Mouse (Mus musculus) cerebellum, adult 11-12 months (tissue): ENCODE measurements at regions not wholly inside any gene's neighbourhood (a gene's known extent, or its start where the extent isn't known, plus 50 kb on each side); places are given as distances from the start of the nearest gene placed in this dataset.

Source experiments
- DNase-seq: peaks from one replicate; pipeline ENCODE4 v3.0.0; 2022

DNA sequence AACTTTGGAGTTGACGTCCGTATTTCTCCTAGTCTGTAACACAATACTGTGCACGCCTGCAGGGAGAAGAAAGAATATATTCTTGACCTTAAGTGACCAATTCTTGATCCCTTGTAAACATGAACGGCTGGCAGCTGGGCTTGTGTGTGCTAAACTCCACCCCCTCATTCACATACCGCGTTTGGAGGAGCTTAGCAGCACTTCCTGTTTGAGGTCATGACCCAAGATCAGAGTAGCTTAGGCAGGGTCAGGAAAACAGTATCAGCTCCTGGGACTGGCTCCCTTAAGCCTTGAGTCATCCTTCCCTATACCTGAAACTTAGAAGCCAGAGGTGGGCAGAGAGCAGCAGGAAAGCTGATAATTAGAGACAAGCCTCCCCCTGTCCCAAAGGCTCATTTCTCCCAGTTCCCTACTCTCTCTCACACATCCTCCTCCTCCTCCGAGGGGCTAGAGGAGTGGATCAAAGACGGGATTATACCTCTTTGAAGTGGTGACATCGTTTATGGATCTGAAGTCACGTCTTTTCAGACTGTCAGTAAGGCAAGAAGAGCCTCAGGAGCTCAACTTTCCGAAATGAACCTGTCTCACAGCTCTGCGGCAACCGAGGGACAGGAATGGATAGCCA lies 127.3 kb upstream of the Zfand5 start:
- no peak for DNase-seq

DNA sequence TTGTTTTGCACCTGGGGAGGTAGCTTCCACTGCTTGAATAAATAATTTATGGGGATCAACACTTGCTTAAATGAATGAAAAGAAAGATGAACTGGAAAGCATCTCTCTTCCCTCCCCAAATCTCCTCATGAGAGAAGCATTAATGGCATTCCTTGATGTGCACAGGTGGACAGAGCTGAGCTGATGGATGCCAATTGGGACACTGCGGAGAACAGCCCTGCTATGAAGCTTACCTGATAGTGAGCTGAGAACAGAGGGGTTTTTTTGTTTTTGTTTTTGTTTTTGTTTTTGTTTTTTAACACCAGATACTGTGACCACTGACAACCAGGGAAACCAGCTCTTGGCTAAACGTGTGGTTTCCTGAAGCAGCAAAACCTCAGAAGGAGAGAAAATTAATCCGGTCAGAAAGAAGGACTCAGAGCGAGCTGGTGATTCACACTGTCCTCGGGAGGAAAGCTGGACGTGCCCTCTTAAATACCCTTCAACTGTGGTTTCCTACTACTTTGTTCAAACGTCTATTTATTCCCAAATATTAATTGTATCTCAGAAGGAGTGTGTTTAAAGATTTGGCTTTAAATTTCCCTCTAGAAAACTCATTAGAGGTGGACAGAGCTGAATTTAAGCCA lies 128.0 kb upstream of the Zfand5 start:
- DNase-seq = peak; percentile 41

DNA sequence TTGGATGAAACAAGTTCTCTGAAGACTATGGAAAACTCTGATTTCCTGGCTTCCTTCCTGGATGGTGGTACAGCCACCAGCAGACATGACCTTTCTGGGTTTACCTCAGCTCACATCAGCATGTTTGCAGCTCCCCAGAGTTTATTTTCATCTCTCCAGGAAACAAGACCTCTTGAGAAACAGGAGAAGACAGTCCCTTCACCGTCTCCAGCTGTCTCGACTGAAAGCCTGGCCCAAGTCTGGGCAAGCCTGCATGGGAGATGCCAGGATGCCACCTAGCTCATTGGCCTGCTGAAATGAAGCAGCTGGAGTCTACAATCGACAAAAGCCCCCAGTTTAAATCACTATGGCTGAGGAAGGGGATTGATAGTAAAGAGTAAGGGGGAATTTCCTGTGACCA lies 131.6 kb upstream of the Zfand5 start:
- DNase-seq = no peak

DNA sequence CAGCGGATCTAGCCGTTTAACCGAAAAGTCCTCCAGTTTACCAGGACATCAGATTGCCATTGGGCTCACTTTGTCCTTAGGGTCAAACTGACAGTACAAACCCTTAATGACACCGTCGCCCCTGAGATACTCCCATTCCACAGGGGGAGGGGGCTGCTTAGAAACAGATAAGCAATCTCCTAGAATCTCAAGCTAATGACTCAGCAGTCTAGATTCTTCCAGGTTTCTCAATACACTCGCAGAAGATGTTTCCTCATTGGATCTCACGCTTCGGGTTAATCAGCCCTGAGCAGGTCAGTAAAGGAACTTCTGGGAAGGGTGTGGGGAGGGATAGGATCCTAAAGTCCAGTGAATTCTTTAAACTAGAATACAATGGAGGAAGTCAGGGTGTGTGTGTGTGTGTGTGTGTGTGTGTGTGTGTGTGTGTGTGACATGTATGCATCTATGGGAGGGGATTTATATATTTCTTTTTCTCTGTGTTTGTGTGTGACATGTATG lies 133.0 kb upstream of the Zfand5 start:
- no peak for DNase-seq

DNA sequence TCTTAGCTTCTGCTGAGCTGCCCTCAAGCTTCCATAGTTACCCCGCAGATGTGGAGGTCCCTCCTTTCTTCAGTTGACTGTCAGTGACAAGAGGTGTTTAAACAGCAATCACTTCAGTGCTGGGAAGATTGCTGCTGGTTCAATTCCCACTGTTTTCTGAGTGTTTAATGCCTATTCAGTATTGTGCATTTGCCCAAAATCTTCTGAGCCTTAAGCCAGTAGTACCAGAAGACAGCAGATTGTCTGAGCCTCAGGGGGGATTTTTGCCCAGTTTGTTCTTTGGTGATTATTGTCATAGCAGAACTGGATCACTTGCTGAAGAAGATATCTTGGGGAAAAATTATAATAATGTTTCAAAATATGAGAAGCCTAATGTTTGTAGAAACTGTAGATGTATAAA lies 135.3 kb upstream of the Zfand5 start:
- DNase-seq = peak; percentile 56

DNA sequence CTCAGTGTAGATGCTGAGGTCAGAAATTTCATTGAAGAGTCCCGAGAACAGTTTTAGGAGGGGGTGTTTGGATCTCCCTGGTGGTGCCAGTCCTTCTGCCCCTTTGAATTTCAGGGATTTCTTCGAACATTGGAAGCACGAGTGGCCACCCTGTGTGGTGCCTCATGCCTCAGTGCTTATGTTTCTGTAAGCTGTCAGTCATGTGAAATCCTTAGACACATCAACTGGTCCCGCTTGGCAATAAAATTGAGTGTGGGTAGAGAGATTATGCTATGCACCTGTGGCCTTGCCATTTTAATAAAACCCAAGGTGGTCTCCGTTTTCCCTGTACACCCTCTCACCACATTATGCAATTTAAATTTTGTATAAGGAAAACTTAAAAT lies 136.1 kb upstream of the Zfand5 start:
- DNase-seq = no peak

DNA sequence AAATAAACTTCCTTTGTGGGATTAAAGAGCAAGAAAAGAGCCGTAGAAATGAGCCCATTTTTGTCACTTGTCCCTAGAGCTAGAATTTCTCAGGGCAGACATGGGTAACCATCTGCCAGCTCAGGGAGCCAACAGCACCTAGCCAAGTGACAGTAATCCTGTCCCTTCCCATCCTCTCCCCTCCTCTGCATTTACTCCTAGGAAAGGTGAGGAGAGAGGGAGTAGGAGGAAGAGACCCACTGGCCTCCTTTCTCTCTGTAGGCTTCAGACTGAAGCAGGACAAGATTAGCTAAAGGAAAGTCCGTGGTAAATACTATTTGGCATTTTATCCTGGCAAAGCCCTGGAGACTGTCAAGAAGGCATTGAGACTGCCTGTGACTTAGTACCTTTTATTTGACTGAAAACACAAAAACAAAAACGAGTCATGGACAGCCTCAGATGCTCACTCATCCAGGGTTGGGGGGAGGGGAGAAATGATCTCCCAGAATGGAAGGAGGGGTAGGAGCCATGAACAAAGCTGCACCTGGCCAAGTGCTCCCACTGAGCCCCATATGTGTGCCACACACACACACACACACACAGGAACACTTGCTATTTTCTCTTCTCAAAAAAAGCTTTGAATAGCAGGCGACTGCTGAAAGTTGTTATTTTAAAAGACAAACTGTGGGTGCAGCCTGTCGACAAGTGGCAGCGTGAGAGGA lies 136.6 kb upstream of the Zfand5 start:
- peak; percentile 85 for DNase-seq

DNA sequence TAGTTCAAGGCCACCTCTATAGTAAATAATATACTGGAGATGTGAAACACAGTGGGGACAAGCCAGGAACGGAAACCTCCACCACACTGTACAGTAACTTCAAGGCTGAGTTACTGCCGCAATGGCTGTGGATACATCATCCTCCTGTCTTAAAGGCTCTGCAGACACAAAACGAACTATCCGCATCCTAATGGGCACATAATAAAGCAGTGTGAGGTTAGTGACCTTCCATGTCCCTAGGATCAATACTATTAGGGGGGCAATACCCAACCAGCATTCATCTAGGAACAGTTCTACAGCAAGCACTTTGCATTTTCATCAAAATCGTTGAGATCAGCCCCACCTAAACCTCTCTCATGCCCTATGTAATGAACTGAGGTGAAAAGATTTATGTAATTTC lies 142.4 kb upstream of the Zfand5 start:
- DNase-seq = no peak

DNA sequence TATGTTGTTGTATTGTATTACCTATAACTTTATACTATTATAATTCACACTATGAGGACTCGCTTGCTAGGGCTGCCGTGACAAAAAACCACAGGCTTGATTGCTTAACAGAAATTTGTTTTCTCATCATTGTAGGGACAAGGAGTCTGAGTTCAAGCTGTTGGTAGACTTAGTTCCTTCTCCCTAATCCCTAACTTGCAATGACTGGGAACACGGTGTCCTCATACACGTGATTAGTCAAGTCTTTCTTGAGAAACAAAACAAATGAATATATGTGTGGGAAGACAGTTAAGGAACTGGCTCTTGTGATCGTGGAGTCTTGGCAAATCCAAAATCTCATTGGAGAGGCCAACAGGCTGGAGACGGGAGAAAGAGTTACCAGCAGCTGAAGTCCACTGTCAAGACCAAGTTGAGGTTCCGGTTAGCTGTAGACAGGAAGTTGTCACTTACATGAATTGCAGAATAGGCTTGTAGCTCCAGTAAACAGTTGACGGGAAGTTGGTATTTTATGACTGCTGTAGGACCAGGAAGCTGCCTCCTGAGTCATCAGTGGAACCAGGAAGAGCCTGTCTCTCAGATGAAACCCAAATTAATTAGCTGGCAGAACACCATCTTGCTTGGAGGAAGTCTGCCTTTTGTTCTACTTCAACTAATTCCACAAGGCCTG lies 144.9 kb upstream of the Zfand5 start:
- DNase-seq = no peak

DNA sequence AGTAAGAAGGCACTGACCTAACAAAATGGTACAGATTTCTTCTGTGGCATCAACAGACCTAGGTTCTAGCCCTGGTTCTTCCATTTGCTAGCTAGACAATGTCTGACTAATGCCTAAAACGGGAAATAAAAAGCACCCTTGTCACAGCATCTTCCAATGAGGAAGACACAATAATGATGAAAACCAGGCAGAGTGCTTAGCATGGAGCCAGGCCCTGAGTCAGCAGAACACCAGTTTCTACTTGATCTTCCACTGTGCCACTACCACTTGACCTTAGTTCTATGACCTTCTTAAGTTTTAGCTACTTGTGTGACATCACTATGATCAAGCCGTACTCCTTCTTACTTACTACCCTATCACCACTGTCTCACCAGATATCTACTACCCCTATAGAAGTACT lies 145.4 kb upstream of the Zfand5 start:
- no peak for DNase-seq

DNA sequence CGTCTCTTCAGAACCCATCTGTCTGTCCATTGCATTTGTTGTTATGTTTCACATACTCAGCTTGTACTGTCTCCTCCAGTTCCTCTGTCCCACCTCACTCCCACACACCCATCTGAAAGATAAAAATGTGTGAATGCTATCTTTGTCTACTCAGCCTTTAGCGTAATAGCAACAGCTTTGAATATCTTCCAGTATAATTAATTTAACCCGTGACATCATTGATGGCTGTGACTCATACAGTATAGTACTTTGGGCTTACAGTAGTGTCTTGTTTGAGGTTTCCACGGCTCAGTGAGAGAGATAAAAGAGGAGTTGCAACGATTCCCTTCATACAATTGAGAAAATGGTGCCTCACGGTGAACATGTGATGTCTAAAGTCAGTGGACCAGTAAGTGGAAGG lies 152.6 kb upstream of the Zfand5 start:
- no peak for DNase-seq

DNA sequence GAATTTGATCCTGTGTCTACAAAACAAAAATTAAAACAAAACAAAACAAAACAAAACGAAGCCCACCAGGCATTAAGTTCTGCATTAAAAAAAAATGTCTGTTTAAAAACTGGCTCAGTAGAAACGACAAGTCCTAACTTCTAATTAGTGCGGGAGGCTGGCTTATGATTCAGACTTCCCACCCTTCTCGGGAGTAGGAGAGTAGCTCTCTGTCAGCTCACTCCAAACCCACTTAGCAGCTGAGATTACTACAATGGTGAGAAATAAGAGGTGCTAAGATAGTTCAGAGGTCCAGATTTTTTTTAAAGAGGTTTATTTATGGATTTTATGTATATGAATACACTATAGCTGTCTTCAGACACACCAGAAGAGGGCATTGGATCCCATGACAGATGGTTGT lies 153.3 kb upstream of the Zfand5 start:
- no peak for DNase-seq

DNA sequence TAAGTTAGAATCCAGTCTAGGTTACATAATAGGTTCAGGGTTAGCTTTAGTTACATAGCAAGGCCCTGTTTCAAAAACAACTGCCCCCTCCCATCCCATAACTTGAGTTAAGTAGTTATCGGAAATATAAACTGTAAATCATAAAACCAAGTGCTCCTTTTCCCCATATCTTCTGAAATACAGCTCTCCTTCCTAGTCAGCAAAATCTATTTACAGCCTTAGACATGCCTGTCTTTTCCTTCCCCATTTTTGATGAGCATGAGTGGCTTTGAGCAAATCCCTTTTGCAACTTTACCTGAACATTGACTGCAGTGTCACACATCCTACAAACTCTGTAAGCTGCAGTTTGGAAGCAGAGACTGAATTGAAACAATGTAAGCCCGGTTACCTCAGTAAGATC lies 156.4 kb upstream of the Zfand5 start:
- no peak for DNase-seq

DNA sequence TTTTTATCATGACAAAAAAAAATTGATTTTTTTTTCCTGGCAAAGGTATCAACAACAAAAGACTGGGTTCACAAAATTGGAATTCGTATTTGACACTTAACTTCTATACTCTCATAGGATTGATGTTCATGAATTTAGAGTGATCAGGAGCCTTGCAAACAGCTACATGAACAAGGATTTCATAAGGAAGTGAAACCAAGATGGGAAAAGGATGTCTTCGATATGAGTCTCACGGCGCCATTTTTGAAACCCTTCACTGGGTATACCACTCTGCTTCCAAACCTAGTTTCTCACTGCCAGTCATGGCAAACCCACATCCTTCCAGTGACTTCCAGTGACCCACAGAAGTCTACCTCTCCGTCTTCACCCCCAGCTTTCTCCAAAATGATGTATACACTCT lies 157.8 kb upstream of the Tmc1 start:
- no peak for DNase-seq

DNA sequence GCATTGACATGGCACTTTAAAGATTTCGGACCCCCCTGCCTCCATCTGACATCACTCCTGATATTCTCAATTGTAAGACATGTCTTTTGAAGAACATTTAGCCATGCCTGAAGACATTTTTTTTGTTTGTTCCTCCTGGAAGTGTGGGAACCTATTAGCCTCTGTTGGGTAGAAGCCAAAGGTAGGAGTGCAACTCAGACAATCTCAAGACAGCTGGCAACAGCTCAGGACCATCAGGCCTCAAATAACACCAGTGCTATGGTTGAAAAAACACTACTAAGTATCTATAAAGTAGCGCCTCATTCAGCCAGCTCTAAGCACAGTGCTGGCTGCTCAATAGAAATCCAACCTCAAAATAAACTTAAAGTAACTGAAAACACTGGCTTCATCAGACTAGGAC lies 154.3 kb upstream of the Tmc1 start:
- DNase-seq = no peak

DNA sequence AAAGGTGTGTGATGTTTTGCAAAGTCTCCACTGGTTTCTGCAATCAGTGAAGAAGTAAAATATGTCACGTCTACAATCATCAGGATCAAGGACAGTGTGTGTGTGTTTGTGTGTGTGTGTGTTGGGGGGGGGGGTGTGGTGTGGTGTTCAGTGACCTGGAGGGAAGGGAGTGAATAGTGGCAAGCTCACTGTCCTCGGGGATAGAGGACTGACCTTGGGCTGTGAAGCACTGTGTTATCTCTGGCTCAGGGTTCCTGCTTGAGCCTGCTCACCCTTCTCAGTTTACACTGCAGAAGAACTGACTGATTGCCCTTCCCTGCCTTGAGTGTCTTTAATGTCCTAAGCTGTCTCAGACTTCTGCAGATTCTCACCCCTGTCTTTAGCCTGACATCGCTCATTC lies 153.7 kb upstream of the Tmc1 start:
- no peak for DNase-seq

DNA sequence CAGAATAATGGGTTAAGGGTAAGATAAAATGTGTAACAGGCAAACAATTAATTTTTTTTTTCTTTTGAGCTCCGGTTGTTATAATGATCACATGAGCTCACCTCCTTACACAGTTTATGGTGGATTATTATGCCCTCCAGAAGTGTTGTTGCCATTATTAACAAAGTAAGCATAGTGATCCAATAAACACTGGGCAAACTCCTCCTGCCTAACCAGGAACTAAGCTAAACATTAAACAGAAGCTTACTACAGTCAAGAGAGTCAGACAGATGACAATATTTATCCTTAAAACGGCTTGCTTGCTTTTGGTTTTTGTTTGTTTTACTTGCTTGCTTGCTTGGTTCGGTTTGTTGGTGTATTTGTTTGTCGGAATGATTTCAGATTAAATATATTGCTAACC lies 153.3 kb upstream of the Tmc1 start:
- no peak for DNase-seq

DNA sequence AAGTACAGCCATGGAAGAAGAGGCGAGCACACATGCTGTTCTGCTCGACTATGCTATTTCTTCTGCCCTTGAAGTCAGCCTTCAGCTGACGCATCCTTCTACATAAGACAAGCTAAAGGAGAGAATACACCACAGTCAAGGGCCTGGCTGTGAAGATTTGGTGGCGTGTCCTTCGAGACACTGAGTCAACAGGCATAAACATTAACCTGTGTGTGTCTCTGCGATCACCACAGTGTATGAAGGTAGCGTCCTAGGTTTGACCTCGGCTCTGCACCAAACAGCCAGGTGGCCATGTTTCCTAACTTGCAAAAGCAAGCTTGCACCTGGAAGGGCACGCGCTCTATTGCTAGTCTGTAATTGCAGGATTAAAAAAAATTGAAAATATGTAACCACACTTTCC lies 152.8 kb upstream of the Tmc1 start:
- no peak for DNase-seq

DNA sequence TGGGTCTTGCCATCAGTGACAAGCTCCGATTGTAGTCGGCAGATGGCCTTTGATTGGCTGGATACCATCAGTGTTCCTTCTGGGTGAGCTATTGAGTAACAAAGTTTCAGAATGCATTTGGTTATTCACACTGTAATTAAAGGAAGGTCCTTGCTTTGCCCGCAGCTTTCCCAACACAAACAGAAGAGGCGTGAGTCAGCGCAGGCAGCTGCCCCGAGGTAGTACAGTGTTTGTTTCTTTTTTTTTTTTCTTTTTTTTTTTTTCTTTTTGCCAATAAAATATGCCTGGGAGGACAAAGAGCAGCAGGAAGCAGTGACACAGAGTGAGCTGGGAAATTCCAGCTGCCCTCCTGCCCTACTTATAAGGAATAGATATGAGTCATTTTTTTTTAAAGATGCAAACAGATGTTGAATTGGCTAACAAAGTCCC lies 152.3 kb upstream of the Tmc1 start:
- no peak for DNase-seq

DNA sequence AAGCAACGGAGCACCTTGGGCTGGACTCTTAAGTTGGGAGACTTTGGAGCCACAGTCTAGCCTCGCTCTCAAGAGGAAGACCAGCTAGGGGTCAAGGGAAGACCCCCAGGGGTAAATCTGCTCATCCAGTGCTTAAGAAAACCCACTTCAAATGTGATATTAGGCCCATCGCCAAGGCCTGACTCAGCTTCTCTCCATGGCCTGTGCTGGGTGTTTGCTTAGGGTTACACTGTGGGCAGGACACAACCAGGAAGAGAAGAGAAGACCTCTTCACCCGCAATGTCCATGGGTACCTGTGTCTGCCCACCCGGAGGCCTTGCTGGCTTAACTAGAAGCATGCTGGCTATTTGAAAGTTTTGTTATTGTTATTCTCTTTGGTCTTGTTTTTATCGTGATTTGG lies 151.0 kb upstream of the Tmc1 start:
- no peak for DNase-seq

DNA sequence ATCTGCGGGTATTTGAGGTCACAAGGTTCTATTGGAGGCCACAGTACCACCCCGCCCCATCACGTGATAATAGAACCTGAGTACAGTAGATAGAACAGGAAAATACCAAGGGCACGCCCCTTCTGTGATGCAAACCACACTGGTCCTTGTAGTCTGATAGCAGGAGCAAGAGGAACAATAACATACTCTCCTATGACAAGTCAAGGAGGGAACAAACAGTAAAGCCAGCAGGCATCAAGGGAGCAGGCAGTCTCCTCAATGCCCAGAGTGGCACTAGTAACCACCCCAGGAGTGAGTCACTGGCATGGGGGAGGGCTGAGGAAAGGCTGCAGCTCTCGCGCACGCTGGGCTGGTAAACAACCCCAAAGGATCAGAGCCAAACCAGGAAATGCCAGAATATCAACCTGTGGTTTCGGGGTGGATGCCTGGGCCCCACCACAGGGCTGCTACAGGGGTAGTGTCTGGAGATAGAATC lies 150.5 kb upstream of the Tmc1 start:
- DNase-seq = peak; percentile 17

DNA sequence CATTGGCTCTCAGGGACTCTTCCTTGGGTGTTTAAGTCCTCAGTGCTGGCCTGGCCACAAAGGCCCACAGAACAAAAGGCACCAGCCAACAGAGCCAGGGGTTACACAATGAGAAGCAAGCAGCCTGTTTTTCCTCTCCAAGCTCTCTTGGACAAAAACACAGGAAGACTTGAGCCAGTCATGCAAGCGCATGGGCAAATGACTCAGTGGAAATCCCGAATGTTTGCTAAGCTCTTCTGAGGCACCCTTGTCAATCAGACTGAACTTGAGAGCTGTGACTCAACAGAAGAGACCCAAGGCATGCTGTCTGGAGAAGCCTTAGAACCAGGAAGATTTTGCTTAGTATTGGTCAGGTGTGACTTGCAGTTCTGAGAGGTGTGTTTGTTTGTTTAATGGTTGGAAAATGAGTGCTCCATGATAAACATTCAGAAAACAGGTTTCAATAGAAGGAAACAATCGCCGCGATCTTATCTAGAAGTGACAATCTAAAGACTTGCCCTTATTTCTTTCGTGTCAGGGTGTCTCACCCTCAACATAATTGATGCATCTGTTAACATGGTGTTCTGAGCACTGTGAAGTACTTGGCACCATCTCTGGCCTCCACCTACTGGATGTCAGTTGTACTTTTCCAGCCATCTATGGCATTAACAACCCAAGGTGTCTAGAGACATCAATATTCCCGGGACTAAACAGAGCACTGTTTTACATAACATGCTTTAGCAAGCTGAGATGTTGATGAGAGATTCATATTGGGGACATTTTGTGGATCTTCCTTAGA lies 124.0 kb upstream of the Tmc1 start:
- no peak for DNase-seq

DNA sequence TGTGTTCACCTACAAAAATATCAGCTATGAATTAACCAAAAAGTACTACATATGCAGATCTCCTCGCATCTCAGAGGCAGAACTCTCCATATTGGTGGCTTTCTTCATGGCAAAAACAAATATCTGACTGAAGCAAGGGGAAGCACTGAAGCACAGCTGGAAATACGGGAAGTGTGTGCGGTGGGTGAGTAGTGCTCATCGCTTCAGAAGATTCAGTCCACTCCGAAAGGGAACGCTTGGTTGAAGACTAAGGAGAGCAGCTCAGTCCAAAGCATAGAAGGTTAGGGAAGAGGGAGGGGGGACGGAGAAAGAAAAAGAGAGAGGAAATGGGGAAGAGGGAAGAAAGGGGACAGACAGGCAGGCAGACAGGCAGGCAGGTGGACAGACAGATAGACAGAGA lies 114.4 kb upstream of the Tmc1 start:
- DNase-seq = no peak
